Mouse (Mus musculus) heart, embryonic 14.5 days (tissue): Measurements from ENCODE around the gene Phospho1. TPM values are rescaled to one million over a fixed set of nuclear protein-coding genes. Genes with fewer than 3 reads are reported as not detected.

ENCODE experiments used
- ATAC-seq: fragments of 200-750 bp; cut with Nextera tagmentation; 2 replicates; pipeline ENCODE4 v1.8.0; 2017; ENCODE audit warnings: low read depth, moderate TSS enrichment; ENCODE audit not compliant: insufficient number of reproducible peaks, insufficient read depth, low FRiP score
- H3K27ac ChIP-seq, 2 experiments: fragments of 200-500 bp in 1 of 2; fragments of 300-500 bp in 1 of 2; sonication (generic) in 1 of 2; replicated peaks in 1 of 2; 2 replicates each; pipeline ENCODE4 v1.5.1; 2012 to 2014; ENCODE audit warnings: low read depth in 2 of 2, low read length in 2 of 2, control low read depth in 1 of 2, mild to moderate bottlenecking in 1 of 2, mixed read lengths in 1 of 2; ENCODE audit not compliant: control insufficient read depth in 1 of 2, insufficient read depth in 1 of 2
- H3K27me3 ChIP-seq: fragments of 300-500 bp; sonication (generic); 2 replicates; pipeline ENCODE4 v1.6.1; 2014; ENCODE audit warnings: mild to moderate bottlenecking, low read length, control low read depth; ENCODE audit not compliant: control insufficient read depth, insufficient read depth
- H3K36me3 ChIP-seq: fragments of 300-500 bp; sonication (generic); 2 replicates; pipeline ENCODE4 v1.6.1; 2014; ENCODE audit warnings: mild to moderate bottlenecking, control low read depth, low read length, mixed read lengths; ENCODE audit not compliant: control insufficient read depth, insufficient read depth
- H3K4me1 ChIP-seq, 2 experiments: fragments of 200-500 bp in 1 of 2; fragments of 300-500 bp in 1 of 2; sonication (generic) in 1 of 2; 2 replicates each; pipeline ENCODE4 v1.6.1; 2012 to 2014; ENCODE audit warnings: low read length in 2 of 2, control low read depth in 1 of 2, mixed read lengths in 1 of 2; ENCODE audit not compliant: control insufficient read depth in 2 of 2, insufficient read depth in 2 of 2
- H3K4me2 ChIP-seq: fragments of 300-500 bp; sonication (generic); 2 replicates; pipeline ENCODE4 v1.6.1; 2014; ENCODE audit warnings: mild to moderate bottlenecking, low read length
- H3K4me3 ChIP-seq, 2 experiments: fragments of 200-500 bp in 1 of 2; fragments of 300-500 bp in 1 of 2; sonication (generic) in 1 of 2; 2 replicates each; pipeline ENCODE4 v1.5.1; 2012 to 2014; ENCODE audit warnings: low read length in 2 of 2, mild to moderate bottlenecking in 2 of 2, control low read depth in 1 of 2, low read depth in 1 of 2, moderate library complexity in 1 of 2; ENCODE audit not compliant: control insufficient read depth in 1 of 2, insufficient read depth in 1 of 2
- H3K9ac ChIP-seq: fragments of 300-500 bp; sonication (generic); 2 replicates; pipeline ENCODE4 v1.6.1; 2014; ENCODE audit warnings: mild to moderate bottlenecking, low read length
- H3K9me3 ChIP-seq: fragments of 300-500 bp; sonication (generic); 2 replicates; pipeline ENCODE4 v1.6.1; 2016; ENCODE audit warnings: low read length, control low read depth; ENCODE audit not compliant: control insufficient read depth
- WGBS: fragments of 180-500 bp; shearing (Covaris S2); extraction: QIAGEN DNeasy Blood & Tissue Kit; methylation state at CpG from one replicate; pipeline ENCODE4 v1.1.7; 2014; 5-methylcytosine and 5-hydroxymethylcytosine counted together
- polyA plus RNA-seq: library from polyadenylated mRNA; unstranded; fragments of >200 nt; fragmentation: Nextera tagmentation; extraction: Ambion mirVana; gene quantifications from 2 replicates; pipeline ENCODE4 v1.2.1, GENCODE M21; 2014

Gene Phospho1
- polyA plus RNA-seq, 1 experiment from 2014 or later = 2.9 TPM

DNA sequence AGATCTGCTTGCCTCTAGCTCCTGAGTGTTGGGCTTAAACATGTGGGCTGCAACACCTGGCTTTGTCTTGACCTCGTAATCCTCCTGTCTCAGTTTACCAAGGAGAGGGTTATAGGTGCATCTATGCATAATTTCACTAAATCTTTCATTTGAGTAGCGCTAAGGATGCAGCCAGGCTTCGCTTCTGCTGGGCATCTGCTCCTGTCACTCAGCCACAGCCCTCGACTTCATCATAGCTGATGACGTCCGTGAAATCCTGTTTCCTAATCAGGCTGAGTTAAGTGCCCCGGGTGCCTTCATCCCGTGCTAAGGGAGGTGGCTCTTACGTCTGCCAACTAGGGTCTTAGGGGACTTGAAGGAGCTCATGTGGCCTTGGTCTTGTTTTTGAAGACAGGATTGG is 40.3 kb upstream of the Phospho1 start:
- no peak overlapping the region for H3K4me2 ChIP-seq
- peaks cover 5% of the 10 kb centered on the region; the same call in 1 of the 2 replicates for H3K9me3 ChIP-seq
- ATAC-seq = no peak
- H3K9ac ChIP-seq = no peak overlapping the region
- no peak overlapping the region for H3K27ac ChIP-seq
- no peaks in the 10 kb centered on the region for H3K27me3 ChIP-seq
- 62% methylated on average over 9 of the region's 9 CpGs for WGBS
- H3K4me1 ChIP-seq = no peaks in the 10 kb centered on the region
- no peaks in the 10 kb centered on the region for H3K36me3 ChIP-seq
- no peak overlapping the region for H3K4me3 ChIP-seq

DNA sequence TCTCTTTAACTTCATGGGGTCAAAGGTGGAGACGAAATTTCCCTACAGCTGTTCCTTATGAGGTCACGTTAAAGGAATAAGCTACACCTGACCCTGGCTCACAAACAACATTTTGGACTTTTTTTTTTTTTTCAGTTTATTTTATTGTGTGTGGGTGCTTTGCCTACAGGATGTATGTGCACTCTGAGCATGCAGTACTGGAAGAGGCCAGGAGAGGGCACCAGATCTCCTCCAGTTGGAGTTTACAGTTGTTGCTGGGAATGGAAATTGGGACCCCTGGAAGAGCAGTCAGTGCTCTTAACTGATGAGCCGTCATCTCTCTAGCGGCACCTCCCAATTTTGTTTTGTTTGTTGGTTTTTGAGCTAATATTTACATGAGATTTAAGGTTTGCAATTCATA is 38.6 kb upstream of the Phospho1 start:
- no peak for ATAC-seq
- Histone ChIP-seq H3K27ac (no peak overlapping the region), H3K9ac (no peak overlapping the region), H3K4me3 (no peak overlapping the region), H3K9me3 (peaks cover 5% of the 10 kb centered on the region; the same call in 1 of the 2 replicates), H3K27me3 (no peaks in the 10 kb centered on the region), H3K4me2 (no peak overlapping the region), H3K36me3 (no peaks in the 10 kb centered on the region), H3K4me1 (no peaks in the 10 kb centered on the region)
- 93% methylated on average over 4 of the region's 4 CpGs for WGBS

DNA sequence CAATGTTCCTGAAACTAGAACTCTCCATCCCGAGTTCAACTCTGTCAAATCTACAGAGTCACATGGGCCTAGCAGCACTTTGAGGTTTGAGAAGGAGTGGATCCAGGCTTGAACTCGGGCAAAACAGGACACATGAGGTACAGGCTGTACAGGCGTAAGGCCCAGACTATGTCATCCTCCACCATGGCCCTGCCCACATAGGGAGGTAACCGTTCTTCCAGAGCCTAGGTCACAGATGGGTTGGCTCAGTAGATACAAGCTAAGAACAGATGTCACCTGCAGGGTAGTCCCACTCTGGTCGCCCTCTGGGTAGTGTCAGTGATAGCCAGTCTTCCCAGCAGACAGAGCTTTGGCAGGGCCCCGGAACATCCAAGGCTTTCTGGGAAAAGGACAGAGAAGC is 37.8 kb upstream of the Phospho1 start:
- WGBS = 81% methylated on average over 6 of the region's 6 CpGs
- no peak overlapping the region for H3K9ac ChIP-seq
- no peaks in the 10 kb centered on the region for H3K27me3 ChIP-seq
- no peak overlapping the region for H3K4me3 ChIP-seq
- ATAC-seq = no peak
- H3K4me1 ChIP-seq = no peaks in the 10 kb centered on the region
- no peak overlapping the region for H3K27ac ChIP-seq
- no peaks in the 10 kb centered on the region for H3K36me3 ChIP-seq
- H3K9me3 ChIP-seq = peaks cover 5% of the 10 kb centered on the region; the same call in 1 of the 2 replicates
- no peak overlapping the region for H3K4me2 ChIP-seq

DNA sequence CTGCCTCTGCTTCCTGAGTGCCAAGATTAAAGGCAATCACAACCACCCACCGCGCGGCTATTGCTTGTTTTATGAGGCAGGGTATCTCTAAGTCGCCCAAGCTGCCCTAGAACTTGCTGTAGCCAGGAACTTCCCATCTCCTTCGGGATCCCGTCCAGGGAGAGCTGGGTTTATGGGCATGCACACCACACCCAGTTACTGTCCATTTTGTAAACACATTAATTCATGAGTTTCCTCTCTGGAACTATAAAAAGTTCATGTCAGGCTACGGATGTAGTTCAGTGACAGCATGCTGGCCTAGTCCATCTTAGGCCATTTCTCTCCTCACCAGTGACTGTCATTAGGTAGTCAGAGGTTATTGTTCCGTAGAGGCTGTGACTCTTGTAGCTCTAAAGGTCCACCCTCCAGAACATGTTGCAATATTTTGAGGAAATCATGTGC is 34.8 kb upstream of the Phospho1 start:
- ATAC-seq = no peak

DNA sequence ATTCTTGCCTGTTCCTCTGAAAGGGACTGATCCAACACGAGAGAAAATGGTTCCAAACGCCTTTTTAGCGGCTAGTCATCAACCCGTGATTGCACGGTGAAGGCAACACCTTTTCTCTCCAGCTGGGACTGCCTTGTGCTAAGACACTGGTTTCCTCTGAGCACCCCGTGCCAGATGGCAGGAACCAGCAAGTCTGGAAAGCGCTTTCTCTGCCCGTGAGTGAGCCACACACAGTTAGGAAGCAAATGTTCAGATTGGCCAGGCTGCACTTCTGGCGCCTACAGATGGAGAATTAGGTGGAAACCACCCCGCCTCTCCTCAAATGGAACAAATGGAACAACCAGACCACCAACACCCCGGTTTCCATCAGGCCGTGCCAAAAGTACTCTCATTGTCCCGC is 32.5 kb upstream of the Phospho1 start:
- Histone ChIP-seq H3K4me2 (no peak overlapping the region), H3K9me3 (no peaks in the 10 kb centered on the region), H3K9ac (no peak overlapping the region), H3K4me3 (no peak overlapping the region), H3K4me1 (peaks cover 17 to 23% of the 10 kb centered on the region in 2 experiments), H3K27ac (no peak overlapping the region), H3K36me3 (no peaks in the 10 kb centered on the region), H3K27me3 (peaks cover 5% of the 10 kb centered on the region; the same call in 1 of the 2 replicates)
- ATAC-seq = no peak
- 80% methylated on average over 13 of the region's 13 CpGs for WGBS

More for the DNA sequence above, 34.8 kb upstream of the Phospho1 start:
- Histone ChIP-seq H3K9ac (no peak overlapping the region), H3K36me3 (no peaks in the 10 kb centered on the region), H3K27ac (no peak overlapping the region), H3K4me1 (peaks cover 9% of the 10 kb centered on the region in 2 experiments), H3K4me3 (no peak overlapping the region), H3K9me3 (peaks cover 5% of the 10 kb centered on the region; the same call in 1 of the 2 replicates), H3K4me2 (no peak overlapping the region), H3K27me3 (no peaks in the 10 kb centered on the region)
- 79% methylated on average over 8 of the region's 8 CpGs for WGBS

DNA sequence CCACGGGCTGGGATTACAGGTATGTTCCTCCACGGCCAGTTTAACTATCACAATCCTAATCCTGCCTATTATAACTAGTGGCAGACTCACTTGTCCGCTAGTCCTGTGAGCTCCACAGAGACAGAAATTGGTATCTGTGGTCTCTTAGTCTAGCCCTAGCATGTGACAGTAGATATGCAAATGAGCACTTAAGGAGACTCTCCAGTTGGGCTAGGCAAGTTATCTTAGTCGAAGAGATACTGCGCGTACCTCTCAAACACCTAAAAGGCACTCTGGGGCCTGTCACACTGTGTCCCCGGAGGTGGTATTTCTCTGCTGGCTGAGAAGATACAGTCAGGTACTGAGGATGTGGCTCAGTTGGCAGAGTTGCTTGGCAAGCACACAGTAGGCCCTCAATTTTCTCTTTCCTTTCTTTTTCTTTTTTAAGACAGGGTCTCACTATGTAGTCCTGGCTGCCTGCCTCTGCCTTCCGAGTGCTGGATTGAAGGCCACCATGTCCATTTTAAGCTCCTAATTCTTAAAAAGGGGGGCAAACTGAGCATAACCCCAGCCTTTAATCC is 31.3 kb upstream of the Phospho1 start:
- Histone ChIP-seq H3K36me3 (no peaks in the 10 kb centered on the region), H3K27me3 (peaks cover 13% of the 10 kb centered on the region), H3K27ac (no peak overlapping the region), H3K9me3 (no peaks in the 10 kb centered on the region), H3K4me3 (no peak overlapping the region), H3K9ac (no peak overlapping the region), H3K4me2 (no peak overlapping the region), H3K4me1 (peaks cover 17 to 23% of the 10 kb centered on the region in 2 experiments)
- ATAC-seq = no peak
- WGBS = 54% methylated on average over 8 of the region's 8 CpGs

DNA sequence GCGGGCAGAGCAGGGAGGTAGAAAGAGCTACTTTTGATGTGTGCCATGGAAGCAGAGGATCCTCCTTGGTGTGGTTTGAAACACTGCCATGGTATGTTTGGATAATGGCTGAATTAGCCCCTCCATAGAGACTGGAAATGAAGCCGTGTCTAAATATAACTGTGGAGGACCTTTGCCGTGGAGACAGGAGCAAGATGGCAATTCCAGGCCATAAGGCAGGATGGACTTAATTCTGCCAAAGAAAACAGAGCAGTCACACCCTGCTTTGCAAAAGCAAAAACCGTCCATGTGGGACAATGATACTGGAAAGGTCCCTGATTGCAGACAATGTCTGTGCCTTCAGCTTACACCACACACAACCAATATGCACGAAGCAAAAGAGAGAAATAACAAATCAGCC is 30.1 kb upstream of the Phospho1 start:
- no peaks in the 10 kb centered on the region for H3K36me3 ChIP-seq
- H3K9ac ChIP-seq = no peak overlapping the region
- H3K27me3 ChIP-seq = peaks cover 13% of the 10 kb centered on the region
- no peak for ATAC-seq
- H3K9me3 ChIP-seq = no peaks in the 10 kb centered on the region
- no peak overlapping the region for H3K4me3 ChIP-seq
- 0 out of 4 replicates have a peak overlapping the region, but pooled peaks have one; percentile 2 to 22 for H3K27ac ChIP-seq
- no peak overlapping the region for H3K4me2 ChIP-seq
- 42% methylated on average over 5 of the region's 5 CpGs for WGBS
- peaks cover 17 to 23% of the 10 kb centered on the region in 2 experiments for H3K4me1 ChIP-seq

DNA sequence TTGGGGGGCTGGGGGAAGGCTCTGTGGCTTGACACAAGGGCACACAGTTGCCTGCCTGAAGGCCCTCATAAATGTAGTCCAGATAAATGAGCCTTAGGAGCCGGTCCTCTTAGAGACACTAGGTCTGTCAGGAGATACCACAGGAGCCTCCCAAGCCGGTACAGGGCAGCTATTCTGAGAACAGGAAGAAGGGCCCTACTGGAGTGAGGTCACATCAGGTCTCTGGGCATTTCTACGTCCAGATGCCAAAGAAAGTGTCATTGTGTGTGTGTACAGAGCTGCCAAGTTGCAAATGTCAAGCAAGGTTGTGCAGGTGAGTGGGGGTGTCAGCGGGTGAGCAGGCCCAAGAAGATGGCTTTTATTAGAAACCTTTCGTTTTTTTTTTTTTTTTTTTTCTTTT is 28.7 kb upstream of the Phospho1 start:
- no peaks in the 10 kb centered on the region for H3K9me3 ChIP-seq
- H3K4me2 ChIP-seq = no peak overlapping the region
- peaks cover 17 to 23% of the 10 kb centered on the region in 2 experiments for H3K4me1 ChIP-seq
- ATAC-seq = no peak
- H3K4me3 ChIP-seq = no peak overlapping the region
- no peaks in the 10 kb centered on the region for H3K36me3 ChIP-seq
- H3K27ac ChIP-seq = no peak overlapping the region
- no peak overlapping the region for H3K9ac ChIP-seq
- WGBS = 32% methylated on average over 5 of the region's 5 CpGs
- peaks cover 13% of the 10 kb centered on the region for H3K27me3 ChIP-seq
